Mouse (Mus musculus): ENCODE results near the gene Tnfrsf22. TPM values are rescaled to one million over a fixed set of nuclear protein-coding genes. Genes with fewer than 3 reads are reported as not detected.
A peak's percentile ranks its signal among the peaks of the same experiment; 100 is the strongest.
"Not testable (repeated sequence)": the region's sequence is repeated elsewhere in the genome, so short reads cannot be mapped to it uniquely, and the experiment has no call there.

The Tnfrsf22 gene
- 10 to 100 TPM; 17.4 to 22.8 TPM for polyA plus RNA-seq (2017; shearing (Covaris generic))

- peak; percentile 100 for ATAC-seq
Measured at GRCm38 (mm10) chr7:143649034-143649768, at the start of gene Tnfrsf22. Gene Tnfrsf22 (minus strand): TSS chr7:143649661.

DNA sequence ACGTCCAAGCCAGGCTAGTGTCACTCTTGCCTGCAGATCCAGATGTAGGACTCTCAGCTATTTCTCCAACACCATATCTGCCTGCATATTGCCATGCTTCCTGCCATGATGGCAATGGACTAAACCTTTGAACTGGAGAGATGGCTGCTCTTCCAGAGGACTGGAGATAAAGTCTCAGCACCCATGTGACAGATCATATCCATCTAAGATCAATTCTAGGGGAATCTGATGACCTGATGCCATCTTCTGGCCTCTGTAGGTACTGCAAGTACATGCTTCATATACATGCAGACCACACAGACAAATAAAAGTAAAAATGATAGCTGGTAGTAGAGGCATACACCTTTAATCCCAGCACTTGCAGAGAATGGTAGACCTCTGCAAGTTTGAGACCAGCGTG is 46.7 kb upstream of the Tnfrsf22 start:
- peak; percentile 60 for ATAC-seq

DNA sequence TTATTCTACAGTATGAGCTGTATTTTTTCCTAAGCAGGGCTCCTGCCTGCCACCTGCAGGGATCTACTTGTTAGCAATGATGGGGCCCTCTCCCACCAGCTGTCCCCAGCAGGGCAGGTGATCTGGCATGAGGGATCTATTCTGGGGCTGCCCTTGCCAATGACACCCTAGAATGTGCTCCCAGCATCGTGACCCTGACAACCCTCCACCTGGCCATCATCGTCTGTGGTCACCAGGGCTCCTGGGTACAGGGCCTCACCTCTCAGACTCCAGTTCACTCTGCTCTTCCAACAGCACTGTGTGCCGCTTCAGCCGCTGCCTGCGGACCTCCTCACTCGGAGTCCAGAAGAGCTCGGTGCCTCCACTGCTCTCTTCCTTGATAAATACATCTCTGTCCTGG is 45.1 kb upstream of the Tnfrsf22 start:
- ATAC-seq = no peak

- no peak for ATAC-seq
Measured at GRCm38 (mm10) chr7:143692746-143693510, 43.5 kb upstream of the Tnfrsf22 start.

DNA sequence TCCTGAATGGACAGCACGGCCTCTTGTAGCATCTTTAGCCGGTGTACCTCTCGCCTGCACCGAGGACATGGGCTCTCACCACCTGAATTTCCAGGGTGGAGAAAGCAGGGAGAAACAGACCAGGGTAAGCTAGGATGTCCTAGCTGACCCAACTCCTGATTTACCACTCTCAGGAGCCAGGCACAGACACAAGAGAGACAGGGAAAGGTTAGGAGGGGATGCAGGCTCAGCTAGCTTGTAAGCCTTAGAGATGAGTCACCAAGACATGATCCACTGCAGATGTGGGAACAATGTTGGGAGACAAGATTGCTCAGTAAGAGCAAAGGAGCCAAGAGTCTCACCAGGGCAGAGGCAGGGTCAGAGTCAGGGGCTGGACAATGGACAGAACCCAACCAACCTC is 42.4 kb upstream of the Tnfrsf22 start:
- no peak for ATAC-seq

DNA sequence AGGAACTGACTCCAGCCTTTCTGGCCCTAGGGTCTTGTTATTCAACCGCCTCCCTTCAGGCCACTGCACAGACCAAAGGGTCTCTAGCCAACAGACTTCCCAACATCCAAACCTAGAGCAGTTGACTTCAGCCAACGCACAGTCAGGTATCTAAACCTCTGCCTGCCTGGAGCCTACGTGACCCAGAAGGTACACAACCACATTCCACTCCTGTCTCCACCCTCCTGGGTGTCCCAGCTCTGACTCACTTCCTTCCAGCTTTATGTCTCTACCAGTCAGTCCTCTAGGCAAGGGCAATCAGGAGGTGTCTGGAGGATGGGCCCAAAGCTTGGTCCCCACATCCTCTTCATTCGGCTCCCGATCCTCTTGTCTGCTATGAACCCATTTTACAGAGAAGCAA is 41.7 kb upstream of the Tnfrsf22 start:
- no peak for ATAC-seq

GRCm38 (mm10) chr7:143689946-143690345 is 40.5 kb upstream of the Tnfrsf22 start:
- no peak for ATAC-seq

- ATAC-seq = no peak
Measured at GRCm38 (mm10) chr7:143689481-143689880, 40.0 kb upstream of the Tnfrsf22 start.

DNA sequence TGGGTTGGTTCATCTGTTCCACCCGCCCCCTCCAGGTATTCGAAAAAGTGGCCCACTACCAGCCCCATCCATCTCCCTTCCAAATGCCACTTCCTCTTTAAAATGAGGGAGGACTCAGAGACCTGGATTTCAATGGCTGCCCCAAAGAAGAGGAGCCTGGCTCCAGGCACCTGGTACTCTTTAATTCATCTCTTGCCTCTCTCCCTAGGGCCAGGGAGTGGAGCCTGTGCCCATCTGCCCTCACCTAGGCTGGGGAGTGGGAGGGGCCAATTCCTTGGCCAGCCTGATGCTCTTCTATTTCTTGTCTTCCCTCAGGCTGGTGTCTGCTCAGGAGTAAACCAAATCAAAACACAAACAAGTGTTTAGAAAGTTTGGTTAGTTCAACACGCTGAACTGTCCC is 37.2 kb upstream of the Tnfrsf22 start:
- ATAC-seq = not testable (repeated sequence)

DNA sequence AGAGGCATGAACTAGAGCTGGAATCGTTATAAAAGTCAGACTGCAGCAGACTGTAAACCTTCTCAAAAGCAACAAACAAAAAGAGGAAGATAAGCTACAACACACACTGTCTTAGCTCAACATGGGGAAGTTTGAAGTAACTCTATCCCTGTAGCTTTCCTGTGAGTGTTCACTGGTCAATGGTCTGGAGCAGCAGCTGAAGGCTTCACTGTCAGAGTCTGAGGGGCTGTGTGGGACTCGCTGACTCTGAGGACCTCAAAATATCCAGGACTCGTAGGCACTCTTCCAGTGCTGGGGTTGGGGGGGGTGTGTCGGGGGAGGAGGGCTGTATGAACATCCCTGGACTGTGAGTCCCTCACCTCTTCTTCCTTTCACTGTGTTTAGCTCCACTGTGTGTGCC is 36.7 kb upstream of the Tnfrsf22 start:
- ATAC-seq = not testable (repeated sequence)

GRCm38 (mm10) chr7:143685359-143686067 is 36.1 kb upstream of the Tnfrsf22 start, which contains the start of gene Tnfrsf23:
Gene Tnfrsf23 (minus strand): TSS chr7:143685872.
- ATAC-seq = peak; percentile 100

- not testable (repeated sequence) for ATAC-seq
Measured at GRCm38 (mm10) chr7:143684569-143684968, 35.1 kb upstream of the Tnfrsf22 start.

- no peak for ATAC-seq
Measured at GRCm38 (mm10) chr7:143681566-143681965, 32.1 kb upstream of the Tnfrsf22 start.

GRCm38 (mm10) chr7:143680836-143681235 is 31.4 kb upstream of the Tnfrsf22 start:
- not testable (repeated sequence) for ATAC-seq

GRCm38 (mm10) chr7:143679650-143680049 is 30.2 kb upstream of the Tnfrsf22 start:
- not testable (repeated sequence) for ATAC-seq

DNA sequence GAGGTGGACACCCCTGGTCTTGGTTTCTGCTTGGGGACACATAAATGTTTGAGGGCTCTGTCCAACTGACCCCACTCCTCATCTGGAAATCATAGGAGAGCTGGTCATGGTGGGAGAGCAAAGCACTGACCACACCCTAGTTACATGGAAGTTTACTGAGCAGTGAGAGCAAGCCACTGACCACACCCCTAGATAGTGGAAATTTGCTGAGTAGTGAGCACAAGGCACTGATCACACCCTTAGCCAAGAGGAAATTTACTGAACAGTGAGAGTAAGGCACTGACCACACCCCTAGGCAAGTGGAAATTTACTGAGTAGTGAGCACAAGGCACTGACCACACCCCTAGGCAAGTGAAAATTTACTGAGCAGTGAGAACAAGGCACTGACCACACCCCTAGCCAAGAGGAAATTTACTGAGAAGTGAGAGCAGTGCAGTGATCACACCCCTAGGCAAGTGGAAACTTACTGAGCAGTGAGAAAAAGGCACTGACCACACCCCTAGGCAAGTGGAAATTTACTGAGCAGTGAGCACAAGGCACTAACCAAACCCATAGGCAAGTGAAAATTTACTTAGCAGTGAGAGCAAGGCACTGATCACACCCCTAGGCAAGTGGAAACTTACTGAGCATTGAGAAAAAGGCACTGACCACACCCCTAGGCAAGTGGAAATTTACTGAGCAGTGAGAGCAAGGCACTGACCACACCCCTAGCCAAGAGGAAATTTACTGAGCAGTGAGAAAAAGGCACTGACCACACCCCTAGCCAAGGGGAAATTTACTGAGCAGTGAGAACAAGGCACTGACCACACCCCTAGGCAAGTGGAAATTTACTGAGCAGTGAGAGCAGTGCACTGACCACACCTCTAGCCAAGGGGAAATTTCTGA is 17.2 kb upstream of the Tnfrsf22 start:
- no peak for ATAC-seq

- no peak for ATAC-seq
Measured at GRCm38 (mm10) chr7:143663470-143663869, 14.0 kb upstream of the Tnfrsf22 start.

- ATAC-seq = no peak
Measured at GRCm38 (mm10) chr7:143660797-143661196, 11.3 kb upstream of the Tnfrsf22 start.

DNA sequence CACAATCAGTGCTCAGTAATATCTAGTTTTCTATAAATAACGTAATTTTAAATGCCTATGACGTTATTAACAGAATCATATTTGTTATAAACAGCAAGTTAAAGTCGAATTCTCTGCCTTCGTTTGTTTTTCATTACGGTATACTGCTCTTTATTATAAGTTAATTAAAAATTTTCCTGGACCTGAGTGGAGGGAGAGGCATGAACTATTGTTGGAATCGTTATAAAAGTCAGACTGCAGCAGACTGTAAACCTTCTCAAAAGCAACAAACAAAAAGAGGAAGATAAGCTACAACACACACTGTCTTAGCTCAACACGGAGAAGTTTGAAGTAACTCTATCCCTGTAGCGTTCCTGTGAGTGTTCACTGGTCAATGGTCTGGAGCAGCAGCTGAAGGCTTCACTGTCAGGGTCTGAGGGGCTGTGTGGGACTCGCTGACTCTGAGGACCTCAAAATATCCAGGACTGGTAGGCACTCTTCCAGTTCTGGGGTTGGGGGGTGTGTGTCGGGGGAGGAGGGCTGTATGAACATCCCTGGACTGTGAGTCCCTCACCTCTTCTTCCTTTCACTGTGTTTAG is 397 bp upstream of the Tnfrsf22 start:
- not testable (repeated sequence) for ATAC-seq

- ATAC-seq = peak; percentile 49
Measured at GRCm38 (mm10) chr7:143643949-143644348, 5.5 kb downstream of the Tnfrsf22 start.

GRCm38 (mm10) chr7:143636674-143637073 is 12.8 kb downstream of the Tnfrsf22 start:
- ATAC-seq = no peak

GRCm38 (mm10) chr7:143631503-143631902 is 18.0 kb downstream of the Tnfrsf22 start:
- no peak for ATAC-seq

All from CD4-positive, CD25-positive, alpha-beta regulatory T cell, adult 4 months (primary cell).